Mouse (Mus musculus) heart, embryonic 16.5 days (tissue): ENCODE data around the gene Hdac4. TPM values are rescaled to one million over a fixed set of nuclear protein-coding genes. Genes with fewer than 3 reads are reported as not detected.

Source experiments
- ATAC-seq: fragments of 200-750 bp; cut with Nextera tagmentation; replicated peaks from 2 replicates; pipeline ENCODE4 v1.8.0; 2017; ENCODE audit warnings: moderate number of reproducible peaks; ENCODE audit not compliant: insufficient read depth, low FRiP score; ENCODE audit errors: extremely low read depth
- H3K27ac ChIP-seq: fragments of 300-500 bp; sonication (generic); 2 replicates; pipeline ENCODE4 v1.5.1; 2014; ENCODE audit warnings: mild to moderate bottlenecking, low read length, control low read depth, moderate library complexity
- H3K27me3 ChIP-seq: fragments of 300-500 bp; sonication (generic); 2 replicates; pipeline ENCODE4 v1.6.1; 2014; ENCODE audit warnings: low read length, mixed read lengths; ENCODE audit not compliant: control insufficient read depth, insufficient read depth
- H3K36me3 ChIP-seq: fragments of 300-500 bp; sonication (generic); 2 replicates; pipeline ENCODE4 v1.6.1; 2014; ENCODE audit not compliant: control insufficient read depth, insufficient read depth
- H3K4me1 ChIP-seq: fragments of 300-500 bp; sonication (generic); 2 replicates; pipeline ENCODE4 v1.6.1; 2014; ENCODE audit warnings: low read length, mixed read lengths; ENCODE audit not compliant: control insufficient read depth, insufficient read depth
- H3K4me2 ChIP-seq: fragments of 300-500 bp; sonication (generic); 2 replicates; pipeline ENCODE4 v1.6.1; 2014; ENCODE audit warnings: low read depth, mild to moderate bottlenecking, control low read depth, low read length
- H3K4me3 ChIP-seq: fragments of 300-500 bp; sonication (generic); 2 replicates; pipeline ENCODE4 v1.5.1; 2014; ENCODE audit warnings: mild to moderate bottlenecking, control low read depth, low read length
- H3K9ac ChIP-seq: fragments of 300-500 bp; sonication (generic); 2 replicates; pipeline ENCODE4 v1.6.1; 2014; ENCODE audit warnings: low read length, control low read depth
- H3K9me3 ChIP-seq: fragments of 300-500 bp; sonication (generic); replicated peaks from 2 replicates; pipeline ENCODE4 v1.6.1; 2016; ENCODE audit warnings: low read length; ENCODE audit not compliant: control insufficient read depth
- WGBS: fragments of 180-500 bp; shearing (Covaris S2); extraction: QIAGEN DNeasy Blood & Tissue Kit; methylation state at CpG from one replicate; pipeline ENCODE4 v1.1.7; 2014; 5-methylcytosine and 5-hydroxymethylcytosine counted together
- polyA plus RNA-seq: library from polyadenylated mRNA; unstranded; fragments of >200 nt; fragmentation: Nextera tagmentation; extraction: Ambion mirVana; gene quantifications from 2 replicates; pipeline ENCODE4 v1.2.1, GENCODE M21; 2015

Hdac4 gene
- polyA plus RNA-seq, 1 experiment from 2014 or later = 18.1 TPM

- H3K4me3 ChIP-seq = no peak overlapping the region
- WGBS = 69% methylated on average over 3 of the region's 3 CpGs
Observed at GRCm38 (mm10) chr1:92174251-92174897, 21.1 kb downstream of the Hdac4 start.

GRCm38 (mm10) chr1:92170616-92171235, 24.8 kb downstream of the Hdac4 start:
- peaks cover 36% of the 10 kb centered on the region for H3K4me1 ChIP-seq
- H3K4me3 ChIP-seq = no peak overlapping the region
- no peak overlapping the region for H3K4me2 ChIP-seq
- no peak for ATAC-seq
- no peaks in the 10 kb centered on the region for H3K9me3 ChIP-seq
- H3K27me3 ChIP-seq = no peaks in the 10 kb centered on the region
- no peak overlapping the region for H3K9ac ChIP-seq
- no peak overlapping the region; the same call in 1 of the 2 replicates for H3K27ac ChIP-seq
- WGBS = 92% methylated on average over 5 of the region's 5 CpGs
- no peaks in the 10 kb centered on the region for H3K36me3 ChIP-seq

More at GRCm38 (mm10) chr1:92174251-92174897, 21.1 kb downstream of the Hdac4 start:
- Histone ChIP-seq H3K4me1 (peaks cover 43% of the 10 kb centered on the region), H3K27ac (peak overlapping the region; percentile 20; the same call in 1 of the 2 replicates), H3K27me3 (no peaks in the 10 kb centered on the region), H3K9me3 (no peaks in the 10 kb centered on the region), H3K9ac (no peak overlapping the region), H3K4me2 (no peak overlapping the region), H3K36me3 (no peaks in the 10 kb centered on the region)
- no peak for ATAC-seq

GRCm38 (mm10) chr1:92169776-92170055, 25.8 kb downstream of the Hdac4 start:
- Histone ChIP-seq H3K27me3 (no peaks in the 10 kb centered on the region), H3K4me2 (no peak overlapping the region), H3K9ac (no peak overlapping the region), H3K4me1 (peaks cover 31% of the 10 kb centered on the region), H3K36me3 (no peaks in the 10 kb centered on the region), H3K9me3 (no peaks in the 10 kb centered on the region), H3K27ac (no peak overlapping the region), H3K4me3 (no peak overlapping the region)
- ATAC-seq = no peak

GRCm38 (mm10) chr1:92168900-92169775, 26.4 kb downstream of the Hdac4 start:
- H3K9me3 ChIP-seq = no peaks in the 10 kb centered on the region
- H3K27me3 ChIP-seq = no peaks in the 10 kb centered on the region
- H3K4me2 ChIP-seq = no peak overlapping the region
- no peak overlapping the region for H3K9ac ChIP-seq
- WGBS = 87% methylated on average over 4 of the region's 4 CpGs
- H3K4me3 ChIP-seq = no peak overlapping the region
- no peak for ATAC-seq
- no peak overlapping the region for H3K27ac ChIP-seq
- H3K36me3 ChIP-seq = no peaks in the 10 kb centered on the region; the same call in 1 of the 2 replicates
- peaks cover 29% of the 10 kb centered on the region for H3K4me1 ChIP-seq

- Histone ChIP-seq H3K4me1 (peaks cover 37% of the 10 kb centered on the region), H3K27ac (no peak overlapping the region)
Observed at GRCm38 (mm10) chr1:92163932-92164331, 31.6 kb downstream of the Hdac4 start.

GRCm38 (mm10) chr1:92159804-92160203, 35.7 kb downstream of the Hdac4 start:
- H3K9me3 ChIP-seq = no peaks in the 10 kb centered on the region
- H3K9ac ChIP-seq = no peak overlapping the region
- ATAC-seq = no peak
- no peak overlapping the region for H3K27ac ChIP-seq
- no peak overlapping the region for H3K4me2 ChIP-seq
- H3K27me3 ChIP-seq = no peaks in the 10 kb centered on the region
- H3K4me3 ChIP-seq = no peak overlapping the region
- H3K36me3 ChIP-seq = no peaks in the 10 kb centered on the region; the same call in 1 of the 2 replicates
- peaks cover 19% of the 10 kb centered on the region; the same call in 1 of the 2 replicates for H3K4me1 ChIP-seq
- 35% methylated on average over 4 of the region's 4 CpGs for WGBS

More at GRCm38 (mm10) chr1:92163932-92164331, 31.6 kb downstream of the Hdac4 start:
- Histone ChIP-seq H3K4me3 (no peak overlapping the region), H3K9ac (no peak overlapping the region), H3K9me3 (no peaks in the 10 kb centered on the region), H3K36me3 (no peaks in the 10 kb centered on the region; the same call in 1 of the 2 replicates), H3K27me3 (no peaks in the 10 kb centered on the region), H3K4me2 (no peak overlapping the region)
- WGBS = 88% methylated on average over 1 of the region's 1 CpGs
- ATAC-seq = no peak

GRCm38 (mm10) chr1:92150201-92150600, 45.3 kb downstream of the Hdac4 start:
- WGBS = 83% methylated on average over 1 of the region's 1 CpGs
- no peaks in the 10 kb centered on the region for H3K27me3 ChIP-seq
- no peak overlapping the region for H3K4me3 ChIP-seq
- no peak for ATAC-seq
- H3K4me1 ChIP-seq = peaks cover 3% of the 10 kb centered on the region; the same call in 1 of the 2 replicates
- H3K9ac ChIP-seq = no peak overlapping the region
- H3K4me2 ChIP-seq = no peak overlapping the region
- H3K9me3 ChIP-seq = no peaks in the 10 kb centered on the region
- H3K36me3 ChIP-seq = no peaks in the 10 kb centered on the region
- no peak overlapping the region for H3K27ac ChIP-seq

- no peak for ATAC-seq
- Histone ChIP-seq H3K4me3 (no peak overlapping the region), H3K27me3 (no peaks in the 10 kb centered on the region), H3K36me3 (no peaks in the 10 kb centered on the region), H3K9me3 (no peaks in the 10 kb centered on the region), H3K27ac (no peak overlapping the region), H3K9ac (no peak overlapping the region), H3K4me2 (no peak overlapping the region), H3K4me1 (peaks cover 16% of the 10 kb centered on the region)
- 89% methylated on average over 1 of the region's 1 CpGs for WGBS
Observed at GRCm38 (mm10) chr1:92148527-92148926, 47.0 kb downstream of the Hdac4 start.
